Mouse (Mus musculus) fibroblast of lung, adult 2 months (primary cell): ENCODE data around the gene Arhgef16.

Experiments used
- DNase-seq: peaks from one replicate; pipeline ENCODE4 v3.0.0-alpha.2; 2011; ENCODE audit warnings: low read depth

Gene Arhgef16

DNA sequence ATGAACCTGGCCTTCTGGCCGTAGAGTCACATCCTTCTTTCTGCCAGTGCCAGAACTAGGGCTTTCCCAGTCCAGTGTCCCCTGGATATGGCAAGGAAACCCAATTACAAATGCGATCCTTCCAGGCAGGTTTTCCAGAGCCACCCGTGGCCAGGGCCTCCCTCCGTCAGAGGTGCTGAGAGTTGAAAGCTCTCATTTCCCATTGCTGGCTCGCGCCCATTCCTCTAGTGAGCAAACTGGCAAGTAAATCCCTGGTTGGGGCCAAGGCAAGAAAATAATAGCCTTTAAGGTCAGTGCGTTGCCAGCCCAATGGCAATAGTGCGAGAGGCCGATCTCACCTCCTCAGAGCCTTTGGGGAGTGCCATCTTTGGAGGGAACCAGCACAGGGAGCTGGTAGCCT is 71.9 kb downstream of the Arhgef16 start:
- DNase-seq = no peak
